Mouse (Mus musculus): Measurements from ENCODE around the gene Cntrob.
A peak's percentile ranks its signal among the peaks of the same experiment; 100 is the strongest.
"Not testable (repeated sequence)": the region's sequence is repeated elsewhere in the genome, so short reads cannot be mapped to it uniquely, and the experiment has no call there.

Cntrob gene

DNA sequence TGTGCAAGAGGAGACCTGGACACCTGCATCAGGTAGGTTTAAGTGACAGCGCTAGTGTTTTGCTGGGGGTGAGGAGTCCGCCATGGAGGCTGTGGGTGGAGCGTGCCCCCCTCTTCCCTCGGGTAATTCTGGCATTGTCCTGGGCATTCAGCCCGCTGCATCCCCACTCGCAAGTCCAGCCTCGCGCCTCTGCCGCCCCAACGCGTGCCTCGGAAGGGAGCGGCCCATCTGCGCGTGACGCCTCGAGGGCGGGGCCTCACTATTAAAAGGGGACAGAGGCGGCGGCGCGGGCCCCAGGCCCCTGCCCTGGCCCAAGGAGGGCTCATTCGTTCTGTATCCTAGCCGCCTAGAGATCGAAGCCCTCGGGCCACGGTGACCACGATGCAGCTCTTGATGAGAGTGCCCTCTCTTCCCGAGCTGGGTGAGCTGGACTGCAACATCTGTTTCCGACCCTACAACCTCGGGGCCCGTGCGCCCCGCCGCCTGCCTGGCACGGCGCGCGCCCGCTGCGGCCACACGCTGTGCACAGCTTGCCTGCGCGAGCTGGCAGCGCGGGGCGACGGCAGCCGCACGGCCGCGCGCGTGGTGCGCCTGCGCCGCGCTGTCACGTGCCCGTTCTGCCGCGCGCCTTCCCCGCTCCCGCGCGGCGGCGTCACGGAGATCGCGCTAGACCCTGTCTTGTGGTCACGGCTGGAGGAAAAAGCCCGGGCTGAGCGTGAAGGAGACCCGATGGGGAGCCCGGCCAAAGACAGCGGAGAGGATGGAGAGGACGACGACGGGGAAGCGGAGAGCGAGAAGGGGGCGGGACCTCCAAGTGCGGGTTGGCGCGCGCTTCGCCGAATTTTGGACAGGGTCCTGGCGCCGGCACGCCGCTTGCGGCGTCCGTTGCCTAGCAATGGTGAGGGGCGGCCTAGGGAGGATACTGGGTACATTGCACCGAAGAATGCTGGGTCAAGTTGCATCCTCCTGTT is 16.9 kb upstream of the Cntrob start, which contains the start of gene Rnf227:
Gene Rnf227, plus strand, starts transcription at position 301 of the 971 bp plus-strand sequence.
- DNase-seq = peak; percentile 76

DNA sequence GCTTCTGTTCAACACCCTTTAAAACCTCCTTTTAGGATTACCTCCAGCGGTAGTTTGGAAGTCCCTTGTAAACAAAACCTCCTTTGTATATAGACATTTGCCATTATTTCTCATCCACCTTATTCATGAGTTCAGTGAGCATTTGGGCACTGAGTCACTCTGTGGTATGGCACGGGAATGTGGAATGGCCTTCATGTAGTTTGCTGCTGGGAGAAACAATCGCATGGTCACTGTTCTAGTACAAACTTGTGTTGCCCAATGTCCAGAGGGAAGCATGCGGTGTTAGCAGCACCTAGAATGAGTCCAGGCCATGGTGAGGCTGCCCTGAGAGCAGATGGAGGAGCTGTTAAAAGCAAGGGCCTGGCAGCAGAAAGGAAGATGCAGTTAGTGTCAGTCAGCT is 11.2 kb upstream of the Cntrob start:
- DNase-seq = no peak

DNA sequence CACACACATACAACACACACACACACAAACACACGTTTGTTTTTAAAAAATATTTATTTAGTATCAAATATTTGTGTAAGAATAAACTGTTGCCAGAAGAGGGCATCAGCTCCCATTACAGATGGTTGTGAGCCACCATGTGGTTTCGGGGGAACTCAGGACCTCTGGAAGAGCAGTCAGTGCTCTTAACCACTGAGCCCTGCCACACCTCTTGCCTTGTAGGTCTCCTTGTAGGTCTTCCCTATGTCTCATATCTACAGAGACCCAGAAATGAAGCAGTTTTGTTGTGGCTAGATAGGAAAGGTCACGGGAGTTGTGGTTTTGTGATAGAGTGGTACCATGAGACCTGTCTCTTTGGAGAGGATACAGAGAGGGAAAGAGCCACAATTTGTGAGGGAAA is 10.3 kb upstream of the Cntrob start:
- DNase-seq = no peak

- DNase-seq = peak; percentile 52
Measured at GRCm38 (mm10) chr11:69332713-69333253, 9.2 kb upstream of the Cntrob start.

DNA sequence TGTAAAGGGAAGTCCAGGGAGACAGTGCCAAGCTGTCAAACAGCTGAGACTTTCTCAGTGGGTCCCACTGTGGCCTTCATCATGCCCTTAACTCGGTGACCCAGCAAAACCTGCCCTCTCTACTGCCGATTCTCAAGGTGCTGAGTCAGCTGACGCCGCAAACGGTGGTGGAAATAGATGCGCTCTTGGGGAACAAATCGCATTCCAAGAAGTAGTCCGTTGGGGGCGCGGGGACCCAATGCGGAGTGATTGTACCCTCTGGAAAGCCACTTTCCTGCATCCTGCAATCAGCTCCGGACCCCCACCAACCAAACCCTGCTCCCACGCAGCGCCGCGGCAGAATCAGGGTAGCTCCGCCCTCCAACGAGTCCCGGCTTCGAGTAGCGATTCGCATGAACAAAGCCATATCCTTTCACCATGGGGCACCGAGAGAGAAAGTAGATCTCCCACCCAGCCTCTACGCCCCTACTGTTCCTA is 8.4 kb upstream of the Cntrob start:
- peak; percentile 81 for DNase-seq

DNA sequence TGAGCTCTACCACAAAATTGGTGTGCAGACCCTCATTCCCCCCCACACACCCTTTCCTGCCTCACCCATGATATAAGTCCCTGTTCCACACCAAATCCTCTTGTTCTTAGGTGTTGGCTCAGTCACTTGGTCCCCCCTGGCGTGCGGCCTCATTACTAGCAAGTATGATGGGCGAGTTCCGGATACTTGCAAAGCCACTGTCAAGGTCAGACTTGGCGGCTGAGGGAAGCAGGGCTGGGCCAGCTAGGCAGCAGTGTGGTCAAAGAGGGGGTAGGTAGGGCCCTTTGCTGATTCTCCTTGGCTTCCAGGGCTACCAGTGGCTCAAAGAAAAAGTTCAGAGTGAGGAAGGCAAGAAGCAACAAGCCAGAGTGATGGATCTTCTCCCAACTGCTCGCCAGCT is 7.6 kb upstream of the Cntrob start:
- peak; percentile 46 for DNase-seq

DNA sequence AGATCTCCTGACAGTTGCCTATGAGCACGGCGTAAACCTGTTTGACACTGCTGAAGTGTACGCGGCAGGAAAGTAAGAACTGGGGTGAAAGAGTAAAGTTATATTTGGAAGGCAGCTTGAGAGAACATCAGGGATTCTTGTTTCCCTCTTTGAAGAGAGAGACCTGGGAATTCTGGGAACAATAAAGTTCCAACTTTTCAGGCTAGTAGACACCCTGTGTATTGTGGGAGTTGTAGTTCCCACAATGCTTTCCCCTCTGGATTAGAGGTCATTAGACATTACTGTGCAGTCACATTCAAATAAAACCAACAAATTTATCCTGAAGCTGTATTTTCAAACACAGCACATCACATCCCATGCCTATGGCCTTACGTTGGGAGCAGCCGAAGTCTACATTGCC is 4.9 kb upstream of the Cntrob start:
- no peak for DNase-seq

DNA sequence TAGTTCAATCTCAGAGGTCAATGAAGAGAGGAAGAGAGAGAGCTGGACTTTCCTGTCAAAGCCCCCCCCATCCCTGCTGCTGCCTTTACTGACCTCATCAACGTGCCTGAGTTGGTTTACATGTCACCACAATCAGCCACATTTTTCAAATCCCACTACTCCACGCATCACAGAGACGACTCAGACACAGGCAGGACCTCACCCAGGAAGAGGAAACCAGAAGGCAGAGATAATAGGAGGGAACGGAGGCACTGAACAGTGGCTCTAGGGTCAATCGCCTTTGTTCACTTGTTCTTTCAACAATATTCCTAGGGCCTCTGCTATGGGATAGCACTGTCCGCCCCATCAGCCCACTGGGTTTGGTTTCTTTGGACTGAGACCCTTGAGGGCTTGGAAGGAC is 4.1 kb upstream of the Cntrob start:
- peak; percentile 44 for DNase-seq

DNA sequence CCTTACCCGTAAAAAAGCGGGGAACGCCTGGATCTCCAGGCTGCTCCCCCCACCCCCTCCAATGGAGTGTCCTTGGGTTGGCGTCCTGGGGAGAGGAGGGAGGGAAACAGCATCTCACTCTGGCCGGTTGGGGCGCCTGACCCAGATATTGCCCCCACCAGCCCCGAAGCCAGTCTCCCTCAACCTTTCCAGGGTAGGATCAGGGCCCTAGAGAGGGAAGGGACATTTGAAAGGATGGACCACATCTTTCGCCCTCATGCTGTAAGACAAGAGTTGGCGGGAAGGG is 3.5 kb upstream of the Cntrob start:
- DNase-seq = peak; percentile 48

DNA sequence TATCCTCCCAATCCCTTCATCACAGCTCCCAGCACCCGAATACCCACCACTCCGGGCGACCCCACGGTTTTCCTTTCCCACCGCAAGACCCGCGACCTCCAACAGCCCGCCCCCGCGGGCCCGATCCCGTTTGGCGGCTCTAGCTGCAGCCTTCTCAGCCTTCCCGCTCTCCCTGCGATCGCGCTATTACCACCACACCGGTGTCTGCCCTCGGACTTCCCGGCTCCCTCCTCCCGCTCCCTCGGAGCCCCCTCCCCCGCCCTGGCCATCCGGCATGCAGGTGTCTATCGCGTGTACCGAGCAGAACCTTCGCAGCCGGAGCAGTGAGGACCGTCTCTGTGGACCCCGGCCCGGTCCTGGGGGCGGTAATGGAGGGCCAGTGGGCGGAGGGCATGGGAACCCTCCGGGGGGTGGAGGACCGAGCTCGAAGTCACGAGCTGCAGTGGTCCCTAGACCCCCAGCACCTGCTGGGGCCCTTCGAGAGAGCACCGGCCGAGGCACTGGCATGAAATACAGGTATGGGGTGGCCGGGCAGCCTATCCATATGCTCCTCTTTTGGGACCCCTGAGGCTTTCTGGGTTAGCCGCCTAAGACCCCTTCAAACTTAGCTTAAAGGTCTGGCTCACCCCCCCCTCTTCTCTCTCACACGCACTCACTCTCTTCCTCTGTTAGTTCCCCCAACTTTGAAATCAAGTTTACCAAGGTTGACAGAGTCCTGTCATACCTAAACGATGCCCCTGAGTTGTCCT is 3.0 kb upstream of the Cntrob start:
- peak; percentile 54 for DNase-seq

DNA sequence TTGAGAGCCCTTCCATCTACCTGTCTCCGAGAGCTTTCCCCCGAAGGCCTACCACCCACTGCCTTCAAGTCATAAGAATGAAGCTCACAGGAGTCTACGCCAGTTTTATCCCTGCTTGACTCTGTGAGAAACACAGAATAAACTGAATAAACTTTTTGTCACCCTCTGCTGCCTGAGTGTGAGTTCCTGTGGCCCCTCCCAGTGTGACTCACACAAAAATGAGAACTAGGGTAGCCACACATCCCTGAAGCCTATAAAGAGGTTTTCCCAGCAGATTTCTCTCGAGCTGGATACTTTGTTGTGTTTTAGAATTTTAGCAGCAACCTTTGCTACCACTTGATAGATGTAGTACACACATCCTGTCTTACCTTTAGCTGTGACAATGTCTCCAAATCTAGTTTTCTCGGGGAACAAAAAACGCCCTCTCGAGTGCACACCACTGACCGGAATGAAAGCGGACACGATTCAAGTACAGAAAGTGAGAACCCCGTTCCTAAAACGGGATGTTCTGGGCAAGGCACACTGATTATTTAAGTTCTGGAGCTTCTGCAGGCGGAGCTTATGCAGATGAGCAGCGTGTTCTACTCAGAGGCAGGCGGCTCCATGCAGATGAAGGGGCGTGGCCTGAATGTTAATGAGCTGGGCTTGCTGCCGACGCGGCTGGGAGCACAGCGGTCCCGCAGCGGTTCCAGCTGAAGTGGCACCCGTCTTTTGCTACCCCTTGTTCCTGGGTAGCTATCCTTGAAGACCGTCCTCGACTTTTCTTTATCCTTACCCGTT is 2.2 kb upstream of the Cntrob start, which contains the start of gene Kcnab3:
Gene Kcnab3, plus strand, starts transcription at position 631 of the 780 bp plus-strand sequence.
- peak; percentile 82 for DNase-seq

- DNase-seq = peak; percentile 41
Measured at GRCm38 (mm10) chr11:69324749-69325148, 1.2 kb upstream of the Cntrob start.

- DNase-seq = peak; percentile 49
Measured at GRCm38 (mm10) chr11:69322693-69323471, 693 bp downstream of the Cntrob start.

DNA sequence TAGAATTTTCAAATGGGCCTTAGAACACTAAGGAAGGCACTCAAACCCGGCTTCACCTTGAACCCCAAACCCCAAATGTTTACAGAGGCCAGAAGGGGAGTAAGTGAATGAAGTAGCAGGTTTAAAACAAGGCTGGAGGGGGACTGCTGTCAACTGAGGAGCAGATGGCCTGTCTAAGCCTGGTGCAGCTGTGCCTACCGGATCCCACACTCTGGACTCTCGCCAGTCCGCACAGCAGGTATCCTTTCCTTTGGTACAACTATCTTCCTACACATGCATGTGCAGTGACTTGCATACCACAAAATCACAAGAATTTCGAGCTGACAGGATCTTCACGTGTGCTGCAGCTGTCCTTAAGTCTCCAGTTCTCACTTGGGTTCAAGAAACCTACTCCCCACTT is 1.6 kb downstream of the Cntrob start:
- peak; percentile 55 for DNase-seq

DNA sequence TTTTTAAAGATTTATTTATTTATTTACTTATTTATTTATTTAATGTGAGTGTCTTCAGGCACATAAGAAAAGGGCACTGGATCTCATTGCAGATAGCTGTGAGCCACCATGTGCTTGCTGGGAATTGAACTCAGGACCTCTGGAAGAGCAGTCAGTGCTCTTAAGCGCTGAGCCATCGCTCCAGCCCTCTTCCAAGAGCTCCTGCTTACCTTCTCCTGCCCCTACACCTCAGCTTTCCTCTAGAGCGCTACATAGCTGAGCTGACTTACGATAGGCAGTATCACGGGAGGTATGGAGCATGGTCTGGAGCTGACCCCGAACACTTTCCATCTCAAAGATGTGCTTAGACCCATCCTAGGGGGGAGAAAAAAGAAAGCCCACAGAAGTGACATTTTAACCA is 2.0 kb downstream of the Cntrob start:
- DNase-seq = peak; percentile 24

- DNase-seq = not testable (repeated sequence)
Measured at GRCm38 (mm10) chr11:69318000-69318399, 5.6 kb downstream of the Cntrob start.

DNA sequence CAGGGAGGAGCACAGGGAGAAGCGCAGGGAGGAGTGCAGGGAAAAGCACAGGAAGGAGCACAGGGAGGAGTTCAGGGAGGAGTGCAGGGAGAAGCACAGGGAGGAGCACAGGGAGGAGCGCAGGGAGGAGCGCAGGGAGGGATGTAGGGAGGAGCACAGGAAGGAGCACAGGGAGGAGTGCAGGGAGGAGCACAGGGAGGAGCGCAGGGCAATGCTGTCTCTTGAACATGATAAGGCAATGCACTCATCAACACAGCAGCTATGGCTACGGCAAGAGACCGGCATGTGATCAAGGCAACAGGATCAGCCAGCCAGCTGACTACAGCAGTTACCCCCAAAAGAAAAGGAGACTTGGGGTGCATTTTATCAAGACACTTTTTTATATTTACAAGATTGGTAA is 7.2 kb downstream of the Cntrob start:
- DNase-seq = no peak

- no peak for DNase-seq
Measured at GRCm38 (mm10) chr11:69311266-69311665, 12.3 kb downstream of the Cntrob start.

DNA sequence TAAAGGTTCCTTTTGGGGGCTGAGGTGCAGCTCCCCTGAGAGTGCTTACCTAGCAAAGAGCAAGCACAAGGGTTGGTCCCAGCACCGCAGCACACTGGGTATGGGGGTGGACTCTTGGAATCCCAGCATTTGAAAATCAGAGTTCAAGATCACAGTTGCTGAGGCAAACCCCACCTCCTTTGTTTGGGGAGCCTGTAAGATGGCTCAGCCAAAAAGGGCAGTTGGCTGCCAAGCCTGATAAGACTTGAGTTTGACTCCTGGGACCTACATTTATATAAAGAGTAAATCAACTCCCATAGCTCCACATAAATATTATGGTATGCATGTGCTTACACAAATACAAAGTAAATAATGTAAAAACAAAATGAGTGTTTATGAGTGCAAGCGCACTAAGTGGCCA is 17.5 kb downstream of the Cntrob start:
- no peak for DNase-seq

- DNase-seq = no peak
Measured at GRCm38 (mm10) chr11:69305291-69305690, 18.3 kb downstream of the Cntrob start.

GRCm38 (mm10) chr11:69302817-69303216 is 20.8 kb downstream of the Cntrob start:
- DNase-seq = no peak

DNA sequence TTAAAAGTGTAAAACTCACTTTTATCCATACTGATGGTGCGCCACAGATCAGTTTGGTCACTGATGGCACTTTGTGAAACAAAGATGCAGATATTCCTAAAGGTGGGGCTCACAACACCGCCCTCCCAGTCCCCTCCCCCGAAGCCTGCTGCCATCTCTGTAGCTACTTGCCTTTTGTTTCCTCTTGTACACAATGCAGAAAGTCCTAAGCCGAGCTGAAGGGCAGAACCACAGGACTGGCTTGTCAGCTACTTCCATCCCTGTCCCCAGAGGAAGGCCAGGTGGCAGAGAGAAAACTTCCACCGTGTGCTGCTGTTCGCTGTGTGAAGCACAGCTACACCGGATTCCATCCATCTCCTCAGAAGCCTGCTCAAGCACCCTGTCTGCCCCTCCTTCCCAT is 25.3 kb downstream of the Cntrob start:
- no peak for DNase-seq

Measured in cerebellum, adult 9-10 months (tissue).